Mouse (Mus musculus) forebrain, postnatal 0 days (tissue): Measurements from ENCODE around the gene Prr5l. TPM values are rescaled to one million over a fixed set of nuclear protein-coding genes. Genes with fewer than 3 reads are reported as not detected.

Source experiments
- ATAC-seq: fragments of 200-750 bp; cut with Nextera tagmentation; 2 replicates; pipeline ENCODE4 v1.8.0; 2017; ENCODE audit warnings: mild to moderate bottlenecking, moderate library complexity
- DNase-seq: peaks from one replicate; pipeline ENCODE4 v3.0.0-alpha.2; 2015
- H3K27ac ChIP-seq: fragments of 300-500 bp; sonication (generic); 2 replicates; pipeline ENCODE4 v1.5.1; 2014; ENCODE audit warnings: low read depth, mild to moderate bottlenecking, antibody characterized with exemption, low read length, moderate library complexity, mixed read lengths
- H3K27me3 ChIP-seq: fragments of 300-500 bp; sonication (generic); 2 replicates; pipeline ENCODE4 v1.6.1; 2014; ENCODE audit warnings: mild to moderate bottlenecking, low read length, mixed read lengths; ENCODE audit not compliant: insufficient read depth
- H3K36me3 ChIP-seq: fragments of 300-500 bp; sonication (generic); 2 replicates; pipeline ENCODE4 v1.6.1; 2014; ENCODE audit warnings: mild to moderate bottlenecking, moderate library complexity; ENCODE audit not compliant: insufficient read depth
- H3K4me1 ChIP-seq: fragments of 300-500 bp; sonication (generic); 2 replicates; pipeline ENCODE4 v1.6.1; 2014; ENCODE audit warnings: antibody characterized with exemption; ENCODE audit not compliant: insufficient read depth
- H3K4me2 ChIP-seq: fragments of 300-500 bp; sonication (generic); 2 replicates; pipeline ENCODE4 v1.6.1; 2014; ENCODE audit warnings: low read depth, mild to moderate bottlenecking, moderate library complexity
- H3K4me3 ChIP-seq: fragments of 300-500 bp; sonication (generic); 2 replicates; pipeline ENCODE4 v1.5.1; 2014; ENCODE audit warnings: low read depth, low read length, mixed read lengths
- H3K9ac ChIP-seq: fragments of 300-500 bp; sonication (generic); 2 replicates; pipeline ENCODE4 v1.6.1; 2014; ENCODE audit warnings: mild to moderate bottlenecking
- H3K9me3 ChIP-seq: fragments of 300-500 bp; sonication (generic); 2 replicates; pipeline ENCODE4 v1.6.1; 2016; ENCODE audit warnings: low read length
- CTCF ChIP-seq: sonication (generic); IDR thresholded peaks from 2 replicates; pipeline ENCODE4 v1.5.1; 2016; ENCODE audit warnings: antibody characterized with exemption, control low read depth, low read depth
- WGBS: fragments of 180-500 bp; shearing (Covaris S2); extraction: QIAGEN DNeasy Blood & Tissue Kit; methylation state at CpG from one replicate; pipeline ENCODE4 v1.1.7; 2014; 5-methylcytosine and 5-hydroxymethylcytosine counted together
- polyA plus RNA-seq: library from polyadenylated mRNA; unstranded; fragments of >200 nt; fragmentation: Nextera tagmentation; extraction: Ambion mirVana; gene quantifications from 2 replicates; pipeline ENCODE4 v1.2.1, GENCODE M21; 2015
- total RNA-seq: library from RNA; depleted of rRNA; stranded (reverse); fragments of >200 nt; gene quantifications from 2 replicates; pipeline ENCODE4 v1.2.3, GENCODE M21; 2014

Prr5l gene
- total and polyA plus RNA-seq, 2 experiments from 2014 or later: 4.2 to 5.6 TPM

DNA sequence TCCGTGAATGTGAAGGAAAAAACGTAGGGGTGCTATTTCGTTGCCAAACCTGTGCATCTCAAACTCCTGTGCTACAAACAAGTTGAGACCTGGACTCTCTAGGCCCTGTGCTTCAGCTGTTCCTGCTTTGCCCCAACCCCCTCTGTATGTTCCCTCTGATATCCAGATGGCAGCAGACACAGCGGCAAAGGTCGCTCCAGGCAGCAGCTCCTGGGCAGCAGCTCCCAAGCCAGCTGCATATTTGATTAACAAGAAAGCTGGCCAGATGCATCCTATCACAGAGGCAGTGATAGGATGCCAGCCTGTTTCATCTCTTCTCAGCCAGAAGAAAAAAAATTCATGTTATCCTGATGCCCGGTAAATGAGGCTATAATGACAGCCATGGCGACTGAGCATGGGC, 35.7 kb upstream of the Prr5l start:
- Histone ChIP-seq H3K27me3 (no peaks in the 10 kb centered on the region), H3K4me2 (no peak overlapping the region), H3K27ac (no peak overlapping the region), H3K4me1 (peaks cover 7% of the 10 kb centered on the region; the same call in 1 of the 2 replicates), H3K9ac (no peak overlapping the region), H3K9me3 (no peaks in the 10 kb centered on the region), H3K4me3 (no peak overlapping the region), H3K36me3 (no peaks in the 10 kb centered on the region)
- peak; percentile 60 for ATAC-seq
- no peak for TF ChIP-seq CTCF
- WGBS: 82% methylated on average over 7 of the region's 7 CpGs
- no peak for DNase-seq

- no peak for TF ChIP-seq CTCF
- H3K9me3 ChIP-seq: no peaks in the 10 kb centered on the region
- peaks cover 4% of the 10 kb centered on the region for H3K4me1 ChIP-seq
- H3K27ac ChIP-seq: no peak overlapping the region
- no peak overlapping the region for H3K4me2 ChIP-seq
- no peaks in the 10 kb centered on the region for H3K27me3 ChIP-seq
- ATAC-seq (no peak), DNase-seq (no peak)
- H3K9ac ChIP-seq: no peak overlapping the region
- no peak overlapping the region for H3K4me3 ChIP-seq
- H3K36me3 ChIP-seq: no peaks in the 10 kb centered on the region; the same call in 1 of the 2 replicates
- WGBS: 80% methylated on average over 15 of the region's 15 CpGs
Observed at GRCm38 (mm10) chr2:101909326-101910080, 26.7 kb upstream of the Prr5l start.

DNA sequence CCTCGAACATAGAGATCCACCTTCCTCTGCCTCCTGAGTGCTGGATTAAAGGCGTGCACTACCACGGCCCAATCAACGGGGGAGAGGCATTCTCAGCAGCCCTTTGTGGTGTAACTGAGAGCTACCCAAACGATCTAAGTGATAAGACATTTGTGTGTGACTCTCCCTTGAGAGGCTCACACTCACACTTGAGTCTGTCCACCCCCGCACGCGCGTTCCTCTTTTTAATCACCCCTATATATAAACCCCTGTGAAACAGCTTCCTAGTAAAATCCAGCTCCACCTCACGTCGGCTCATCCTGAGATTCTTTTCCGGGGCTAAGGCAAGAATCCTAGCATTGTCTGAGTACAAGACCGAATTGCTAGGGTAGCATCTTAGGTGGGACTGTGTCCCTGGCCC, 25.9 kb upstream of the Prr5l start:
- Histone ChIP-seq H3K4me2 (no peak overlapping the region), H3K36me3 (no peaks in the 10 kb centered on the region; the same call in 1 of the 2 replicates), H3K27ac (no peak overlapping the region), H3K4me3 (no peak overlapping the region), H3K9ac (no peak overlapping the region), H3K27me3 (no peaks in the 10 kb centered on the region), H3K9me3 (no peaks in the 10 kb centered on the region), H3K4me1 (peaks cover 4% of the 10 kb centered on the region)
- no peak for ATAC-seq
- DNase-seq: no peak
- WGBS: 72% methylated on average over 13 of the region's 13 CpGs
- no peak for TF ChIP-seq CTCF

DNA sequence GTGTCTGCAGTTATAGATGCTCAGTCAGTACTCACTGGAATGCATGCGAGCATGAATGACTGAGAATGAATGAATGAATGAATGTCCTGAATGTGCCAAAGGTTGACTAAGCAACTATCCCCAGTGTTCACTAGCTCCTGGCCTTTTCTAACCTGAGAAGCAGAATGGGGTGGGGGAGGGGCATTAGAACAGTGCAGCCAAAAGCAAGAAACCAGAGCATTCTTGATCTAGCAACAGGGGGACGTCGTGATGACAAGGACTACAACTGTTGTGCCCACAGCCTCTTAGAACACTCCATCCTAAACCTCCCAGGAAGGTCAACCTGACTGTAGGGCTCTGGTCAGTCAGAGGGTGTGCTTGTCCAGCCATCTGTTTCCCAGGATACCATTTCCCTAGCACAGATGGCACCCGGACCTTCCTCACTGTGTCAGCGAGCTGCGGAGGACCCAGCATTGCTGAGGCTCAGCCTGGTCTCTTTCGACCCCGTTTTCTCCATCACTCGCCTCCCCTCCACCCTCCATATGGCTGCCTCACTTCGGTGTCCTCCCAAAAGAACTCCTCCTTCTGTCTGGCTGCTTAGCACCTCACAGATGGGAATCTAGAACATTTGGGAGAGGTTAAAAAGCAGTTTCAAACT, 24.7 kb upstream of the Prr5l start:
- WGBS: 60% methylated on average over 10 of the region's 10 CpGs
- Histone ChIP-seq H3K4me1 (peaks cover 4% of the 10 kb centered on the region), H3K9ac (no peak overlapping the region), H3K4me2 (no peak overlapping the region), H3K27ac (no peak overlapping the region), H3K9me3 (no peaks in the 10 kb centered on the region), H3K36me3 (peaks cover 5% of the 10 kb centered on the region), H3K4me3 (no peak overlapping the region), H3K27me3 (no peaks in the 10 kb centered on the region)
- TF ChIP-seq CTCF: no peak
- DNase-seq: no peak
- no peak for ATAC-seq

GRCm38 (mm10) chr2:101906379-101906690, 23.5 kb upstream of the Prr5l start:
- no peak overlapping the region for H3K9ac ChIP-seq
- H3K27me3 ChIP-seq: no peaks in the 10 kb centered on the region
- no peak overlapping the region for H3K27ac ChIP-seq
- DNase-seq: no peak
- WGBS: 52% methylated on average over 5 of the region's 5 CpGs
- no peak for TF ChIP-seq CTCF
- H3K4me3 ChIP-seq: no peak overlapping the region
- H3K4me2 ChIP-seq: peak overlapping the region; percentile 50; the same call in 1 of the 2 replicates
- ATAC-seq: peak; percentile 54
- no peaks in the 10 kb centered on the region for H3K9me3 ChIP-seq
- H3K4me1 ChIP-seq: peaks cover 4% of the 10 kb centered on the region
- H3K36me3 ChIP-seq: peaks cover 5% of the 10 kb centered on the region

DNA sequence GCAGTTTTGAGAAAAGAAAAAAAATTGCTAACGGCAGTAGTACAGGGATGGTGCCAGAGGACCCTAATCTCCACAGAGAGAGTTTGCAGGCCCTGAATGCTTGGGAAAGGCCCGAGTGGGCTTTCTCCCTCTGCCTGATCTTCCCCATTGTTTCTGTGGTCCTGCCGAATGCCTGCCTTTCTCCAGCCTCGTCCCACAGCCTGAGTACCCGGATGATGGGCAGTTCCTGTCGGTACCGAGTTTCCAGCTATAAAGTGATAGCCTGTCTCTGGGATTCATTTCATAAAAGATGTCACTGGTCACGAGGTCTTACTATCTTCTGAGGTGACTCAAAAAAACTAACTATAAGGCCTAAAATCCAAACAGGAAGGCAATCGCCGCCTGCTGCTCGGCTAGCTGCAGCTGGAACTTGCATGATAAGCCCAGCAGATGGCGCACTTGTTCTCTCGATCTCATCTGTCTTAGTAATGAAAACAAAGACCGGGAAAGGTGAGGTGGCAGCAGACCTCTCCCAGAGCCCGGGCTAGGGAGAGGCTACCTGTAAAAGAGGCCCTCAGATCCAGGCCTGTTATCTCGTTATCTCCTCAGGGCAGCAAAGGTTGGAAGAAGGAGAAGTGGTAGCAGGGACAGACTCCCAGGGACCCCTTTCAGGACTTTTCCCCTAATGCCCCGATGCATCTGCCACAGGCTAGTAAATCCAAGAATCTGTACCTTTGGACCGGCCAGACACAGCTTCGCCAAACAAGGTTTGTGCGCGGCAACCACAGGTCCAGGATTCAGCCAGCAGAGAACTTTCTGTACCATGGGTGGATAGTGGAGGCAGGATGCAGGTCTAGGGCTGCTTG, 22.9 kb upstream of the Prr5l start:
- ATAC-seq: peak; percentile 82
- Histone ChIP-seq H3K4me3 (peak overlapping the region; percentile 17), H3K9me3 (no peaks in the 10 kb centered on the region), H3K27me3 (no peaks in the 10 kb centered on the region), H3K36me3 (peaks cover 9% of the 10 kb centered on the region), H3K4me2 (peak overlapping the region; percentile 50), H3K9ac (peak overlapping the region; percentile 25; the same call in 1 of the 2 replicates), H3K27ac (no peak overlapping the region), H3K4me1 (peaks cover 4% of the 10 kb centered on the region)
- peak; percentile 94 for TF ChIP-seq CTCF
- DNase-seq: peak; percentile 93
- 18% methylated on average over 21 of the region's 21 CpGs for WGBS
